Mouse (Mus musculus): ENCODE data around the gene S100b.

DNA sequence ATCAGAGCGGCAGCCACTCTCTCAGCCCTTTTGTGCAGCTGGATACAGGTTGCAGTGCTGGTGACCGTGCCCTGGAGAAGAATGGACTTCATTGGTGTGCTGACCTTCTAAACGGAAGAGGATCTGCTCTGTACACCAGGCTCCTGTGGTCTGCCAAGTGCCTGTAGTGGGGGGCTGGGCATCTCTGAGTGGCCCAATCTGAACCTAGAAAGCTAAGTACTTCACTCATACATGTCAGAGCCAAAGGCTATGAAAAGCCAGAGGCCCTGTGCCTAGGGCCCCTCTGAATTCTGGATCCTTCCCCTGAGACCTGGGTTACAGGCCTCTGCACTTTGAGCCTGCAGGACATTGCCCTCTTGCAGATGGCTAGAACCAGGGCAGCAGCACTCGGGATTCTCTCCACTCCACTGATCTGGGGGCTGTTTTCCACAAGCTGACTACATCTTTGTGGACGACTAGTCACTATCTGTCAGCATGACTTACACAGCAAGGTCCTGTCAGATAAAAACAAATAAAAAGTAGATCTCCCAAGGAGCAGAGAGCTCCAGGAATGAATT is 25.0 kb downstream of the S100b start:
- TF ChIP-seq CTCF (IDR thresholded peaks at IDR 0.05; ENCODE audit: low read depth), result no peak
- TF ChIP-seq EP300 (IDR thresholded peaks at IDR 0.05; ENCODE audit: low read depth), result no peak
